Mouse (Mus musculus): ENCODE results near the gene Rsg1.

The Rsg1 gene

DNA sequence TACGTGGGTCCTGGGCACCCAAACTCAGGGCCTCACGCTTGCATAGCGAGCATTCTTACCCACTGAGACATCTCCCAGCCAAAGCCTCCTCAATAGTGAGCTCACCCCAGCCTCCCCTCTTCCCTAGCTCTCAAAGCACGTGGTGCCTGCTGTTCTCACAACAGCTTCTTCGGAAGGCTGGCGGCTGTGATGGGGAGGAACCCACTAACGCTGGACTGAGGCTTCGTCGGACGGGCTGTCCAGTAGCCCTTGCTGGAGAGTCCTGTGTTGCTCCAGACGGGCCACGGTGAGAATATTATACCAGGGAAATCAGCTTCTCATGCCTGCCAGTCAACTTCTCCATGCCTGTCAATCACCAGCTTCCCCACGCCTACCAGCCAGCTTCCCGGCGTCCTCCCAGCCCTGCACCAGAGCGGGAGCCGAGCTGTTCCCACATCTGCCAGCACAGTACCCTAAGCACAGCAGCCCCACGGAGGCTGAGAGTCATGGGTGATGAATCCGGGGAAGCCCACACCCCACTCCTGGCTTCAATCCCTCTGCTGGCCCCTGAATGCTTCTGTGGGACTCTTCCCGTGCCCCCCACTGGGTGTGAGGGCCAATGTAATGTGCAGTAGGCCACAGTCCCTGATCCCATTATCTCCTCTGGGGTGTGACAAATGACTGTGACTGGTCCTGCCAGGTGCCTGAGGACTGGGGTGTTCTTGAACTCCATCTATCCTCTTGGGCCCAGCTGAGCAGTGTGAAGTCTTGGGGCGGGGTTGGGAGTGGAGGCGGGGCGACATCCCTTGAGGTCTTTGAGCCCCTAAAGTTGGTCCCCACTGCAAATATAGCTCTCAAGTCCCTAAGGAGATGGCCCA, 61.0 kb downstream of the Rsg1 start:
- DNase-seq (ENCODE audit: low spot score in 2 of 2): no peak

All from frontal cortex, postnatal 10 days (tissue).